Mouse (Mus musculus): ENCODE data around the gene Sash1. TPM values are rescaled to one million over a fixed set of nuclear protein-coding genes. Genes with fewer than 3 reads are reported as not detected.

Gene Sash1
- 2.8 and 5.1 TPM in 2 replicates for polyA plus RNA-seq (2015; fragmentation: Nextera tagmentation; extraction: Ambion mirVana)

- peak; percentile 91 for ATAC-seq
- WGBS = under 1% methylated on average over 80 of the region's 80 CpGs
- H3K36me3 ChIP-seq (ENCODE audit: control insufficient read depth, insufficient read depth) = no peaks in the 10 kb centered on the region
- H3K27ac ChIP-seq (ENCODE audit: low read depth, low read length) = peak within 1 kb of the TSS; percentile 98
- peak within 1 kb of the TSS; percentile 81 for H3K4me2 ChIP-seq (replicated peaks; ENCODE audit: low read depth)
- H3K27me3 ChIP-seq (replicated peaks; ENCODE audit: control insufficient read depth, insufficient read depth, low read length) = no peaks in the 10 kb centered on the region
- H3K4me3 ChIP-seq (ENCODE audit: low read depth, low read length) = peak within 1 kb of the TSS; percentile 89
- no peaks in the 10 kb centered on the region for H3K9me3 ChIP-seq (ENCODE audit: control insufficient read depth)
- TF ChIP-seq CTCF (IDR thresholded peaks at IDR 0.05; ENCODE audit: low read depth) = no peak
- H3K9ac ChIP-seq (ENCODE audit: low read depth, low read length) = peak within 1 kb of the TSS; percentile 78
- H3K4me1 ChIP-seq (replicated peaks; ENCODE audit: control insufficient read depth, insufficient read depth, low read length) = no peaks in the 10 kb centered on the region
Observed at GRCm38 (mm10) chr10:8885630-8886527, at the start of gene Sash1. TSS of gene Sash1 (minus strand) at chr10:8886070.

GRCm38 (mm10) chr10:8935601-8936000 is 49.7 kb upstream of the Sash1 start:
- no peak overlapping the region for H3K27ac ChIP-seq (ENCODE audit: low read depth, low read length)
- no peak overlapping the region for H3K4me2 ChIP-seq (replicated peaks; ENCODE audit: low read depth)
- no peaks in the 10 kb centered on the region for H3K27me3 ChIP-seq (replicated peaks; ENCODE audit: control insufficient read depth, insufficient read depth, low read length)
- H3K36me3 ChIP-seq (ENCODE audit: control insufficient read depth, insufficient read depth) = no peaks in the 10 kb centered on the region
- H3K9ac ChIP-seq (ENCODE audit: low read depth, low read length) = no peak overlapping the region
- ATAC-seq = no peak
- H3K9me3 ChIP-seq (ENCODE audit: control insufficient read depth) = no peaks in the 10 kb centered on the region
- H3K4me1 ChIP-seq (replicated peaks; ENCODE audit: control insufficient read depth, insufficient read depth, low read length) = peaks cover 4% of the 10 kb centered on the region; the same call in 1 of the 2 replicates
- 36% methylated on average over 4 of the region's 4 CpGs for WGBS
- H3K4me3 ChIP-seq (ENCODE audit: low read depth, low read length) = no peak overlapping the region
- no peak for TF ChIP-seq CTCF (IDR thresholded peaks at IDR 0.05; ENCODE audit: low read depth)

GRCm38 (mm10) chr10:8933451-8934372 is 47.8 kb upstream of the Sash1 start:
- H3K9ac ChIP-seq (ENCODE audit: low read depth, low read length) = no peak overlapping the region
- no peaks in the 10 kb centered on the region for H3K9me3 ChIP-seq (ENCODE audit: control insufficient read depth)
- 0 out of 2 replicates have a peak, but pooled peaks have one; percentile 18 for ATAC-seq

GRCm38 (mm10) chr10:8931548-8932240 is 45.8 kb upstream of the Sash1 start:
- H3K4me3 ChIP-seq (ENCODE audit: low read depth, low read length) = no peak overlapping the region
- no peak for TF ChIP-seq CTCF (IDR thresholded peaks at IDR 0.05; ENCODE audit: low read depth)
- H3K9me3 ChIP-seq (ENCODE audit: control insufficient read depth) = no peaks in the 10 kb centered on the region
- H3K36me3 ChIP-seq (ENCODE audit: control insufficient read depth, insufficient read depth) = no peaks in the 10 kb centered on the region
- peak overlapping the region; percentile 28; the same call in 1 of the 2 replicates for H3K27ac ChIP-seq (ENCODE audit: low read depth, low read length)
- peak; percentile 80 for ATAC-seq
- H3K4me2 ChIP-seq (replicated peaks; ENCODE audit: low read depth) = 0 out of 2 replicates have a peak overlapping the region, but pooled peaks have one; percentile 9
- H3K27me3 ChIP-seq (replicated peaks; ENCODE audit: control insufficient read depth, insufficient read depth, low read length) = no peaks in the 10 kb centered on the region
- no peak overlapping the region for H3K9ac ChIP-seq (ENCODE audit: low read depth, low read length)
- H3K4me1 ChIP-seq (replicated peaks; ENCODE audit: control insufficient read depth, insufficient read depth, low read length) = peaks cover 4% of the 10 kb centered on the region; the same call in 1 of the 2 replicates
- 53% methylated on average over 8 of the region's 8 CpGs for WGBS

More at GRCm38 (mm10) chr10:8933451-8934372, 47.8 kb upstream of the Sash1 start:
- H3K36me3 ChIP-seq (ENCODE audit: control insufficient read depth, insufficient read depth) = no peaks in the 10 kb centered on the region
- no peak overlapping the region for H3K4me2 ChIP-seq (replicated peaks; ENCODE audit: low read depth)
- no peak overlapping the region for H3K27ac ChIP-seq (ENCODE audit: low read depth, low read length)
- no peak for TF ChIP-seq CTCF (IDR thresholded peaks at IDR 0.05; ENCODE audit: low read depth)
- WGBS = 68% methylated on average over 10 of the region's 10 CpGs
- no peaks in the 10 kb centered on the region for H3K27me3 ChIP-seq (replicated peaks; ENCODE audit: control insufficient read depth, insufficient read depth, low read length)
- peaks cover 4% of the 10 kb centered on the region; the same call in 1 of the 2 replicates for H3K4me1 ChIP-seq (replicated peaks; ENCODE audit: control insufficient read depth, insufficient read depth, low read length)
- H3K4me3 ChIP-seq (ENCODE audit: low read depth, low read length) = no peak overlapping the region

GRCm38 (mm10) chr10:8930672-8931071 is 44.8 kb upstream of the Sash1 start:
- Histone ChIP-seq H3K9me3 (ENCODE audit: control insufficient read depth) (no peaks in the 10 kb centered on the region), H3K4me3 (ENCODE audit: low read depth, low read length) (no peak overlapping the region), H3K36me3 (ENCODE audit: control insufficient read depth, insufficient read depth) (no peaks in the 10 kb centered on the region), H3K4me1 (replicated peaks; ENCODE audit: control insufficient read depth, insufficient read depth, low read length) (peaks cover 4% of the 10 kb centered on the region; the same call in 1 of the 2 replicates), H3K27me3 (replicated peaks; ENCODE audit: control insufficient read depth, insufficient read depth, low read length) (no peaks in the 10 kb centered on the region), H3K27ac (ENCODE audit: low read depth, low read length) (no peak overlapping the region), H3K4me2 (replicated peaks; ENCODE audit: low read depth) (no peak overlapping the region), H3K9ac (ENCODE audit: low read depth, low read length) (no peak overlapping the region)
- ATAC-seq = no peak
- no peak for TF ChIP-seq CTCF (IDR thresholded peaks at IDR 0.05; ENCODE audit: low read depth)

Data from intestine, postnatal 0 days (tissue).